Mouse (Mus musculus) MEL (cell line): ENCODE measurements around the gene Hat1.

Experiments used
- CHD2 ChIP-seq: IDR thresholded peaks from 2 replicates; pipeline ENCODE4 v1.6.1; 2011; ENCODE audit warnings: low read length, improper control_type of control experiment
- CTCF ChIP-seq, 3 experiments: IDR thresholded peaks in 2 of 3; conservative IDR thresholded peaks in 1 of 3; 2 replicates each; pipeline ENCODE4 v1.5.1; 2011 to 2012; ENCODE audit warnings: low read length in 3 of 3, low read depth in 2 of 3, mild to moderate bottlenecking in 2 of 3, improper control_type of control experiment in 1 of 3, inconsistent platforms in 1 of 3, mixed read lengths in 1 of 3, moderate library complexity in 1 of 3; ENCODE audit not compliant: control insufficient read depth in 1 of 3, insufficient read depth in 1 of 3, poor library complexity in 1 of 3, severe bottlenecking in 1 of 3
- ELF1 ChIP-seq: IDR thresholded peaks from 2 replicates; pipeline ENCODE4 v1.6.1; 2014; ENCODE audit warnings: low read depth, mild to moderate bottlenecking, inconsistent platforms, low read length, improper control_type of control experiment, moderate library complexity
- EP300 ChIP-seq, 2 experiments: IDR thresholded peaks; 2 replicates each; pipeline ENCODE4 v1.6.1; 2011; ENCODE audit warnings: improper control_type of control experiment in 2 of 2, low read length in 2 of 2, low read depth in 1 of 2, mild to moderate bottlenecking in 1 of 2
- GATA1 ChIP-seq: IDR thresholded peaks from 2 replicates; pipeline ENCODE4 v1.6.1; 2011; ENCODE audit warnings: low read depth, low read length, improper control_type of control experiment
- HCFC1 ChIP-seq: IDR thresholded peaks from 2 replicates; pipeline ENCODE4 v1.6.1; 2012; ENCODE audit warnings: low read depth, mild to moderate bottlenecking, inconsistent platforms, low read length, improper control_type of control experiment, moderate library complexity
- MAX ChIP-seq: IDR thresholded peaks from 2 replicates; pipeline ENCODE4 v1.6.1; 2011; ENCODE audit warnings: low read length, improper control_type of control experiment
- MEF2A ChIP-seq: IDR thresholded peaks from 2 replicates; pipeline ENCODE4 v1.6.1; 2014; ENCODE audit warnings: low read depth, mild to moderate bottlenecking, inconsistent platforms, low read length, improper control_type of control experiment; ENCODE audit not compliant: poor library complexity, insufficient replicate concordance, severe bottlenecking; ENCODE audit errors: extremely low read depth
- MXI1 ChIP-seq: IDR thresholded peaks from 2 replicates; pipeline ENCODE4 v1.6.1; 2011; ENCODE audit warnings: mild to moderate bottlenecking, low read depth, low read length, improper control_type of control experiment
- NELFE ChIP-seq: IDR thresholded peaks from 2 replicates; pipeline ENCODE4 v1.6.1; 2011; ENCODE audit warnings: low read depth, low read length, improper control_type of control experiment
- POLR2A ChIP-seq, 2 experiments: IDR thresholded peaks; 2 replicates each; pipeline ENCODE4 v1.6.1; 2011 to 2012; ENCODE audit warnings: low read length in 2 of 2, mild to moderate bottlenecking in 2 of 2, control low read depth in 1 of 2, improper control_type of control experiment in 1 of 2, low read depth in 1 of 2, moderate library complexity in 1 of 2; ENCODE audit not compliant: control insufficient read depth in 1 of 2, insufficient read depth in 1 of 2, poor library complexity in 1 of 2
- RCOR1 ChIP-seq: IDR thresholded peaks from 2 replicates; pipeline ENCODE4 v1.6.1; 2012; ENCODE audit warnings: low read depth, mild to moderate bottlenecking, inconsistent platforms, low read length, improper control_type of control experiment
- ZMIZ1 ChIP-seq: IDR thresholded peaks from 2 replicates; pipeline ENCODE4 v1.6.1; 2012; ENCODE audit warnings: low read depth, mild to moderate bottlenecking, inconsistent platforms, low read length, improper control_type of control experiment, moderate library complexity
- ZNF384 ChIP-seq: IDR thresholded peaks from 2 replicates; pipeline ENCODE4 v1.6.1; 2012; ENCODE audit warnings: low read depth, mild to moderate bottlenecking, inconsistent platforms, low read length, improper control_type of control experiment

GRCm38 (mm10) chr2:71387766-71388165, 992 bp upstream of the Hat1 start:
- TF ChIP-seq CTCF (IDR thresholded peaks at IDR 0.05 in 2 of 3, conservative IDR thresholded peaks at IDR 0.05 in 1 of 3; ENCODE audit: control insufficient read depth in 1 of 3, insufficient read depth in 1 of 3, low read depth in 2 of 3, low read length in 3 of 3, poor library complexity in 1 of 3, severe bottlenecking in 1 of 3) = no peak
- TF ChIP-seq EP300 (IDR thresholded peaks at IDR 0.05; ENCODE audit: low read depth in 1 of 2, low read length in 2 of 2) = no peak
- no peak for TF ChIP-seq POLR2A (IDR thresholded peaks at IDR 0.05; ENCODE audit: control insufficient read depth in 1 of 2, insufficient read depth in 1 of 2, low read depth in 1 of 2, low read length in 2 of 2, poor library complexity in 1 of 2)
- TF ChIP-seq MXI1 = no peak
- TF ChIP-seq ZNF384 = no peak
- no peak for TF ChIP-seq CHD2
- TF ChIP-seq HCFC1 = no peak
- TF ChIP-seq NELFE = no peak
- TF ChIP-seq MAX = no peak
- no peak for TF ChIP-seq GATA1
- no peak for TF ChIP-seq MEF2A
- no peak for TF ChIP-seq RCOR1
- no peak for TF ChIP-seq ZMIZ1
- no peak for TF ChIP-seq ELF1
